Mouse (Mus musculus): ENCODE data around the gene Rag1.

Rag1 gene

DNA sequence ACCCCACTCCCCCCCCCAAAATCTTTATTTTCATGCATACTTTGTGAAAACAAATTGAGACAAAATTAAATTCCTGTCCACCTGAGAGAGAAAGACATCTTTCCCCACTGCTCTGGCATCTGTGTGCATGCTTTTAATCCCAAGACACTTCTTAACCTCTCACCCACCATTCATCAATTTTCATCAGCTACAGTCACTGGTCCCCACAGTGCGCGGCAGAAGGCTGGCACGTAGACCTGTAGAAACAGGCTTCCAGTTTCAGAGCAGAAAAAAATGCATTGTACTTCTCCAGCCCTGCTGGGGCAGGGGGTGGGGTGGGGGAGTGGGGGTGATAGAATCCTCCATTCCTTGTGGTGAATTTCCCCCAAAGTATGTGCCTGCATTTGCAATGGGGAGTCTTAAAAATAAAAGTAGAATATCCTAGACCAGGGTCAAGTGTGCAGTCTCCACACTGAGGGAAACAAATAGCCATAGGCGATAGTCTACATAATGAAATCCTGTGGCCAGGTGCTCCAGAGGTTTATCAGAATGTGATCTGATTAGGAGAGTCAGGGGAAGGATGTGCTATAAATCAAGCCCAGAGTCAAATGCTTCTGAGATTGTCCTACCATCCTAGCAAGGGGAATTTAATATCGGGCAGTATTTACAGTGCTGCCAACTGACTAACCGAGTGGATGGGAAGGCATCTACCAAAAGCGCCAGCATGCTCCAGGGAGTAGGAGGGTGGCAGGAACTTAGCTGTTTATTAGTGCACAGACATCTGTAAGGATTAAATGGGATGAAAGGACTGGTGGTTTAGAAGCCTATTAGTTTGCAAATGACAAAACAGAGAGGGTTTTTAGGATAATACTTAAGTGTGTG lies 10.1 kb downstream of the Rag1 start:
- no peak for DNase-seq (ENCODE audit: low spot score in 2 of 2)

DNA sequence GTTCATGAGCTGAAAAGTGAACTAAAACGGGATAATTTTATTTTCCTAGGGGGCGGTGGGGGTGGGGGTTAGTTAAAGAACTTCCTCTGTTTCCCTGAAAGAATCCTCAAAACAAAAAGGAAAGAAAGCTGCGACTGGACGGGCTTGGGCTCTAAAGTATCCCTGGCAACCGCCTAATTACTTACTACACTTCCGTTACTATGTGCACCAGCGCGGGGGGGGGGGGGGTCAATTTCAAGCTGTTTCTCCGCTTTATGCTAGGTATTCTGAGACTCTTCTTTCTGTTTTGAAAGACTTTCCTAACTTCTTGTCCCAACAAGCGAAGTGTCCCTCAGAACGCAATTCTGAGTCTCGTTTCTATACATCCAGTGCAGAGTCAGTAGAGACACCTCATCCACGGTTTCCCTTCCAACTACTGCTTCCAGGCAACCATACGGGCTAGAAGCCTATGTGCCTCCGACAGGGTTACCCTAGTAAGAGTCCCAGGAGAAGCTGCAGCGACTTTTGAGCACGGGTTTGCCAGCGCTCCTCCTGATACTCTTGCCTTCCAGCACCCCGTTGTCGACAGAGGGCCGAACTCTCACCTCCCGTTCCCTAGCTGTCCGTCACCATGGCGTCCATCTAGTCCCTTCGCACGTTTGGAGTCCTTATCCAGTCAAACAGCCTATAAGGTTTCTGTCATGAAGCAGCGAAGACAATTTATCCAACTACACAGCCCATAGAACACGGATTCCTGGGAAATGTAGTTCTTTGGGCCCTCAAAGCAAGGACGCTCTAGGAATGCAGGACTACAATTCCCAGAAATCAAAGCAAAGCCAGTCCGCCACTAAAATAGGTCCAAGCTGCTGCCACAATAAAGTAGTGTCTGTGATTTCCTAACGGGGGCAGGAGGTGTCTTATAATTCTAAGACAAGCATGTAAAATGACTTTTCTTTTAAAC lies 20.7 kb downstream of the Rag1 start:
- peak; percentile 60 to 73 for DNase-seq (ENCODE audit: low spot score in 2 of 2)

DNA sequence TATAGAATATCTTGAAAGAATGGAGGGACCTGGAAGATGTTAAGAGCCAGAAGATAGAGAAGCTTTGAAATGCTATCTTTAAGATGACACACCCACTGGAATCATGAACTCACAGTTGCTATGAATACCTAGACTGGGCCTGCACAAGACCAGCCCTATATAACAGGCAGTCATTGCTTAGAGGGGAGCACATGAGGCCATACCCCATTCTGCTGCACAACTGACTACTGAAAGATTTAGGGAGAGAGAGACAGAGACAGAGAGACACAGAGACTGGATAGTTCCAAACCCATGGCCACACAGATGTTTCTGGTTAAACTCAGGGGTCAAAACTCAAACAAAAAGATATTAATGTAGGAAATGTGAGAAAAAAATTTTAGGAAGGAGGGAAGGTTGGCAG lies 22.1 kb downstream of the Rag1 start:
- DNase-seq (ENCODE audit: low spot score in 2 of 2) = no peak

DNA sequence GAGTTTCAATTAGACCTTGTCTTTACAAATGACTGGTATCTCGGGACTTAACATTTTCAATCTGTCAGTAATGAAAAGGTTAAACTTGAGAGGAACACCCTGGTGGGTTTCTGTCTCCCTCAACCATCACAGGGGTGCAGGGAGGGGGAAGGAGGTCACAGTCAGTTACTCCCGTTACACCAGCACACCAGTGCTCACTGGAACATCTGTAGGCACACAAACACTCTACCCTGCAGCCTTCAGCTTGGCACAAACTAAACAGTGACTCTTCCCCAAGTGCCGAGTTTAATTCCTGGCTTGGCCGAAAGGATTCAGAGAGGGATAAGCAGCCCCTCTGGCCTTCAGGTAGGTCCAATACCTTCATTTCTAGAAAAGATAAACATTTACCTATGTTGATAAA lies 24.8 kb downstream of the Rag1 start, which contains the start of gene Rag2:
Gene Rag2 (plus strand): TSS at position 193 of the 400 bp plus-strand sequence.
- no peak for DNase-seq (ENCODE audit: low spot score in 2 of 2)

DNA sequence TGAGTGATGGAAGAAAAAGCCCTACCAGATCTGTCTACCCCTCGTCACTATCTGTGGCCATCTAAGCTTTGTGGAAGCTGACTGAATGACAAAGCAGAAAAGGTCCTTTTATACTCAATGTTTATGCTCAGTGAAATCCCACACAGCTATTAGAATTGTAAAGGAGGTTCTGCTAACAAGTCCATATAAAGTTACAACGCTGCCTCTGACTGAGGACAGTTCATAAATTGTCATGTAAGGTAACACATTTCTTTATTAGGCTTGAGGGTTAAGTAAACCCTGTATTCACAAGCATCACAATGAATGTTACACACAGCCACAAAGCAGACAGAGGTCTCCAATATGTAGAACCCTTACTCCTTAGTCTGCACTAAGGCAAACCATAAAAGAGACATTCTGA lies 25.3 kb downstream of the Rag1 start:
- no peak for DNase-seq (ENCODE audit: low spot score in 2 of 2)

DNA sequence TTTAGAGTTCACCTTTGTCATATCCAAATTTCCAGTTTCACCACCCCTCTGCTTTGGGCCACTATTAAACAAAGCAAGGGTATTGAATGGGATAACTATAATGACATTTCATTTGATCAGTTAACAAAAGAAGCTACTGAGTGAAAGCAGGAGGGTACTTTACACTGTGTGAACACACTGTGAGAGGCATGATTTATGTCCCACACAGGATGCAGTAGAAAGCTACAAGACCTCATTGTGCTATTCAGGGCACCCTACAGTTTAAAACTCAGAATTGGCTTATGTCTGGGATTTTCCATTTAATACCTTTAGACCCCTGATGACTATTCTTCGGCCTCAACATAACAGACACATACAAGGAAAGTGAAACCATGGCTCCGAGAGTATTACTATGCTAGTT lies 26.3 kb downstream of the Rag1 start:
- DNase-seq (ENCODE audit: low spot score in 2 of 2) = no peak

DNA sequence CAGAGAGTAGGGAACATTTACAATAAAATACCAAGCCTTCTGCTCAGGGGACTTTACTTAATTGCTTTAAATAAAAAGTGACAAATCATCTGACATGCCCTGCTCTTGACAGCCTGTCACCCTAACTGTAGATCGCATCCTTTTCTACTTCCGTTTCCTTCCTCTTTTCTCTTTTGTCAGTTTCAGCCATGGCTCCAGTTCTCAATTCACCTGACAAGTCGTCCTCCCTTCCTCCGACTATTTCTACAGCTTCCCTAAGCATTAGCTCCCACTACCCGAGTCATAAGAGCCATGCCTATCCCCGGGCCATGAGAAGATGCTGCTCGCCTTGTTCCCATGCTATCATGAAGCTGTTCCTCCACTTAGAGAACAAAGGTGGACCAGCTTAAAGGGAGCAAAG lies 27.7 kb downstream of the Rag1 start:
- DNase-seq (ENCODE audit: low spot score in 2 of 2) = no peak

DNA sequence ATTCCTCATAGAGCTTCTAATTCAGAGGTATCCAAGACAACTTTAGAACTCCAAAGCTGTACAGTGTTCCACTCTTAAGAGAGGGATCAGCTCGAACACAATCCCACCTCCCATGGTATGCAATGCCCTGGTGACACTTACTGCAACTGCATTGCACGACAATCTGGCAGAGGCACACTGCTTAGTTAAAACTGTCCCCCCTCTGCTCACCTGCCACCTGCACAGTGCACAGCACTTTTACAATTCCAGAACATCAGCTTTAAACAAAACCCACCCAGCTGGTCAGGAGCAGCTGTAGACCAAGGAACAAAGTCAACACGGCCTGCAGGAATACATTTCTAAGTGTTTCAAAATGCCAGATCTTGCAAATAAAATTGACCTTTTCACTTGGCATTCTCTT lies 28.4 kb downstream of the Rag1 start:
- DNase-seq (ENCODE audit: low spot score in 2 of 2) = no peak

DNA sequence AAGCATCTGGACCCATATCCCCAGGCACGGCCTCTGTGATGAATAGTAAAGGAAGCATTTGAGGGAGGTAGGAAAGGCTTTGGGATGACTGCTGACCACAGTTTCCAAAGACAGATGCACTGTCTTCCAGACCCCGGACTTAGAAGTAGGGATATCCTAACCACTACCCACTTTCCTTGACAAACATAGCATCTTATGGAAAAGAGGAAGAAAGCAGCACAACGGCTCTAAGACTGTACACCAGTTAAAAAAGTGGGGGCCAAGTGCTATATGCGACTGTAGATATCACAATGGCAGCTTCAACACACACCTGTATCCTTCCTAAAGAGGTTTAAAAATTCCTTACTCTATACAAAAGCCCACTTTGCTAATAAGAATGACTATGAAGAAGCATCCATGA lies 30.9 kb downstream of the Rag1 start:
- no peak for DNase-seq (ENCODE audit: low spot score in 2 of 2)

DNA sequence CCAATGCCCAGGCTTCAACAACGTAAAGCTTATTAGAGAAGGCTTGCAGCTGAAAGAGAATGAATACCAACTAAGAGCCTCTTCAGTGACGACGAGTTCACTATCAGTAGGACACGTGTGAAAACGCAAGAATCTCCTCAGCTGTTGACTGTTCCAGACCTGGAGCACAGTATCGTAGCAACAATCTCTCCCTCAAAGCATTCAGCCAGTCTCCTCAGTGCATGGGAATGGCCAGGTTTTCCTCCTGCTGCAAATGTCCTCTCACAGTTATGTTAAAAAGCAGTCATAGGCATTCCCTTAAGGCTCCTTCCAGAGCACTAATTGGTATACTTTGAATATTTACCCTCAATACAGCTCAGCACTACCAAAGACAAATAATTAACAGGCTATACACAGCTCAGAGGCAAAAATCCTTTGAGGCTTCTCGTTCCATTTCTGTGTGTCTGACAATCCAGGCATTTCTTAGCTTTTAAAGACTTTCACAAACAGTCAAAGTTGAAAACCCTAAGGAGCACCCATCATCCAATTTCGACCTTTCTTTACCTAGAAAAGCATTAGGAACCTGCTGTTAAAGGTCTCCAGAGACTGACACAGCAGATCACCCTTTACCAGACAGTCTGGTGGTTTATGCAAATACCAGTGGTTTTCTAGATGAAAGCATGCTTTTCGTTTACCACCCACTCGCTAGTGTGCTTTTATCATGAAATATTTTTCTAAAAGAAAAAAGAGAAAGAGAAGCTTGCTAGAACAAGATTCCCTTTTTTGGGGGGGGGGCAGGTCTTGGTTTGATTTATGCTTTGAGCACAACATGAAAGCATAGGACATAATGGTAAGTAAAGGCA lies 33.6 kb downstream of the Rag1 start:
- no peak for DNase-seq (ENCODE audit: low spot score in 2 of 2)

DNA sequence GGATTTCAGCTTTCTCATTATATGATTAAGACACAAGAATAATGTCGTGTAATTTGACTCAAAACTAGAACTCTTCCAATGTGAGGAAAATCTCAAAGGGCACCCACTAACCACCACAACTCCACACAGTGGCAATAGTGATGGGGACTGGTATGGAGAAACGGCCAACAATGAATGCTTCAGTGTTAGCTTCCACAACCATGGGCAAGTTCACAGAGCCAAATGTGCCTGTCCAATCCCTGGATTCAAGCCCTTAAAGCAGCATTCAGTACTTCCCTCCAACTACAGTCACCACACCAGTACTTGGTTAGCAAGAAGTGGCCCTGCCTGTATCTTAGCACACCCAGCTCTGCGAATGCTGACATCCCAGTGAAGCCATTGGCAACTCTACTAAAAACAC lies 38.4 kb downstream of the Rag1 start:
- DNase-seq (ENCODE audit: low spot score in 2 of 2) = no peak

DNA sequence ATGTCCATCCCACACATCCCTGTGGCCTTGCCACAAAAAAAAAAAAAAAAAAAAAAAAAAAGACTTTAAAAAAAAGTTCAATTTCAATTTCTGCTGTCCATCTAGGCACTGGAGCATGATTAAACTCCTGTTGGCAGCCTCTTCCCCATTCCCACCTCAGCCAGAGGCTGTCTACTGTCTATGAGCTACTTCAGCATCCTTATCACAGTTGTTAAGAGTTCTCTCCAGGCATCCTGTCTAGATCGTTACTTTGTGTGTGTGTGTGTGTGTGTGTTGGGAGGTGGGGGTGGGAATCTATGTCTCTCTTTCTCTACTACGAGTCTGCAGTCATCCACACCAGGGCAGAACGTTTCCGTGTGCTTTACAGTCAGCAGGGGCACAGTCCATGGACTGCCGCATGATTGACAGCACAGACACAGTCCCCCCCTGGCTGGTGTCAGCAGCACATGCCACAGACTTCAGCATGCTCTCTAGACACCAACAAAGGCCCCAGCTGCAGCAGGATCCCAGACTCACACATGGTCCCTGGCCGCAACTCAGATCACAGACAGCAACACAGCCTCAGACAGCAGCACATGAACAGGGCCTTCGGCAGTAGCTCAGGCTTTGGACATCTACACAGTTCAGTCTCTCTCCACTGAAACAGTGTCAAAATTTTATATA lies 40.9 kb downstream of the Rag1 start:
- DNase-seq (ENCODE audit: low spot score in 2 of 2) = no peak

DNA sequence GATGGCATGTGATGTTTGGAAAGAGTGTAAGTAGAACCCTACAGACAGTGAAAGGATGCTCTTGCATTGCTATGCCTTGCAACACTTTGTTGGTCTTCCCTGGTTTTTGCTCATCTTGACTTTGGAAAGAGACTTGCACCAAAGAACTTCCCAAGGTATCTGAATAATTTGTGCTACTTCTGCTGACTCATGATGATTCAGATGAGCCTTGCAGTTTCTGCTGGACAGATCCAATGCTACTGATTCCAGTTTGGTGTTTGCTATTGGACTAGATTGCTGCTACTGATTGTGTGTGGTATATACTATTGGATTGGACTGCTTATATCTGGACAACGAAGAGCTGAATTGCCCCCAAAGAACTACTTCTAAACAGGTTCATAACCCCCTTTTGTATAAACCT lies 46.2 kb downstream of the Rag1 start:
- no peak for DNase-seq (ENCODE audit: low spot score in 2 of 2)

DNA sequence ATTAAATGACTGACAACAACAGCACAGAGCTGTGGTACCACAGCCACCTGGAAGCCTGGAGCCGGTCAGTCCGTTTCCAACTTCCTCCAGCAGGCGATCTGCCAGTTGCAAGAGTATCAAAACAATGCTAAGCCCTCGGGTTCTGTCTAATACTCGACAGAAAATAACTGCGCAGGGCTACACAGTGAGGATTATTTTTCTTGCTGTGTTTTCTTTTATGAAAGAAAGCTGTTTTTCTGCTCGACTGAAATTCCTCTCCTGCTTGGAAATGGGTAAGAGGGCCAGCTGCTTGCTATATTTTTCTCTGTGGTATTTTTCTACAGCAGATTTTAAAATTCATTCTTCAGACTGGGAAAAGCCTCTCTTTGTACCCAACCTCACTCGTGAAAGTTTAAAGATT lies 48.6 kb downstream of the Rag1 start:
- DNase-seq (ENCODE audit: low spot score in 2 of 2) = no peak

DNA sequence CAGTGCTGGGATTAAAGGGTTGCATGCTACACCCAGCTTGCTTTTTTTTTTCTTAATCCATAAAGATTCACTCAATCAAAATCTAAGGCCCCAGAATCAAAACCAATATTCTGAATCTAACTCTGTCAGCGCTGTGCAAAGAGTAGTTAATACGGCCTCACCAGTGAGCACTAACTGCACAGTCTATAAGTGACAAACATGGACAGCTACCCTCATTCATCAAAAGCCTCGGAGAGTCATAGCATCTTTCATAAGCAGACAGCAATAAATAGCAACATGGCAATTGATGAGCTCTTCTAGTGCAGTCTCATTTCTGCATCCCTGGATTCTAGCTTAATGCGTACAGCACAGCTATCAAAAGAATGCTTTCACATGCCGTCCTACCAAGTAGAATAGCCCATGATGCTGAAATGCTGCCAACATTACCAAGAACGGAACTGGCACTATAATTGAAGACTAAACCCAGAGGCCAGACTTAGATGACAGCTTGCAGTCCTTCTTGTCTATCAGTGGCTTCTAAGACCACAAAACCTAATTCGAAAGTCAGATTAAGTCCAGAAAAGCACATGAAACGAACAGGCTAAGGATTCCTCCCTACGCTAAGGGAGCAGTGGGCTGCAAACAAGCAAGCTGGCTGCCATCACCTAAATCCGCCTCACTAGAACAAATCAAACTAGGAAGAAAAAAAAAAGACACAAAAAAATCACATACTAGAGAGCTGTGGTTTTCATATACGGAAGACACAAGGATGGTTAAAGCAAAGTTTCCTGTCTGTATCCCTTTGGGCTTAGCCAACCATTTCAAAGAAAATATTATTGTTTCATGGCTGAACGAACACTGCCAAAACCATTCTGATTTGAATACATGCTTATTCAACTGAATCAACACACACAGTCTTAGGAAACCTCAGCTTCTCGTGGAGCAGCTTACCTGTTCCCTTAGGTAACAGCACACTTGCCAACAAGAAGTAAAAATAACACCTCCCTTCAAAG lies 50.8 kb downstream of the Rag1 start:
- no peak for DNase-seq (ENCODE audit: low spot score in 2 of 2)

DNA sequence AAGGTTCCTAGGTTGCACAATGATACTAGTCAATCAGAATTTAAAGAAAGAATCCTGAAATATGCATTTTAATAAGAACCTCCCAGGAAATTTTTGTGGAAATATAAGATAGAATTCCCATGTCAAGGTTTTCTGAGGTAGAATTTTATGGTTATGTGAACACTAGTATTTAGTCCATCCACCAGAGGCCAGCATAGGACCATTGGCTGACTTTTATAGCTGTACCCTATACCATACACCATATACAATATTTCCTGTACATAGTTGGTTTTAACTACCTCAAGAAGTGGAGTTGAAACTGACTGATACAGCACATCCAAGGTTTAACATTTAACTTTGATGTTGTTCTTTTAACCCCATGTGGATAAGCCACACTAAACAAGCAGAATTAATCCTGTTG lies 52.1 kb downstream of the Rag1 start:
- DNase-seq (ENCODE audit: low spot score in 2 of 2) = no peak

DNA sequence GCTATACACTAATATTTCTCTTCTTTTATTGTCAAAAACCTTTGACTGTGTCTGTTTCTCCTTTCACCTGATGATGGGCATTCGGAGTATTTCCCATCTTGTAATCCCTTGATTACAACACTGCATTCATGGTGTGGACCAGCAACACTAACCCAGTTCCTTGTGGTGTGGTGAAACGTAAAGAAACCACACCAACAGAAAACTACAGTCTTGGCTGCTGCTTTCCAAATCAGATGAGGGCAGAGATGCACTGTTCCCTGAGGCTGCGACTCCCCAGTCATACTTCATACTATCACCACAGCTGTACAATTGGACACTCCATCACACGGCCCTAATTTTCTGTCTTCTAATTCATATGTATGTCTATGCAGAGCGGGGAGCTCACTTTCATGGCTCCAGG lies 54.6 kb downstream of the Rag1 start:
- no peak for DNase-seq (ENCODE audit: low spot score in 2 of 2)

DNA sequence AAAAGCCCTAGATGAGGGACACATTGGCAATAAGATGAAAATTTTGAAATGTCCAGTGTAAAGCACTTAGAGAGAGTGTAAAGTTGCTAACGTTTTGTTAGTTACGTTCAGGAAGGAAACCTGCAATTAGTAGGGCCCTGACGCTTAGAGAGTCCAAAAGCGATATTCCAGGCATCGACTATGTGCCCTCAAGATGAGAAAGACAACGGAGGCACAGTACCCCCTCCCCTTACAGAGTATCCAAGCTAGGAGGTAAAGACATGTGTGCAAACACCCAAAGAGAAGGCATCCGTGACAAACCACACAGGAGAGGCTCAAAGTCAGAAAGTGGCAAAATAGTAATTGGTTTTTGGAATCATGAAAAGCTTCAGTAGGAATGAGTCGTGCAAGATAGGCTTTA lies 56.4 kb downstream of the Rag1 start:
- DNase-seq (ENCODE audit: low spot score in 2 of 2) = no peak

DNA sequence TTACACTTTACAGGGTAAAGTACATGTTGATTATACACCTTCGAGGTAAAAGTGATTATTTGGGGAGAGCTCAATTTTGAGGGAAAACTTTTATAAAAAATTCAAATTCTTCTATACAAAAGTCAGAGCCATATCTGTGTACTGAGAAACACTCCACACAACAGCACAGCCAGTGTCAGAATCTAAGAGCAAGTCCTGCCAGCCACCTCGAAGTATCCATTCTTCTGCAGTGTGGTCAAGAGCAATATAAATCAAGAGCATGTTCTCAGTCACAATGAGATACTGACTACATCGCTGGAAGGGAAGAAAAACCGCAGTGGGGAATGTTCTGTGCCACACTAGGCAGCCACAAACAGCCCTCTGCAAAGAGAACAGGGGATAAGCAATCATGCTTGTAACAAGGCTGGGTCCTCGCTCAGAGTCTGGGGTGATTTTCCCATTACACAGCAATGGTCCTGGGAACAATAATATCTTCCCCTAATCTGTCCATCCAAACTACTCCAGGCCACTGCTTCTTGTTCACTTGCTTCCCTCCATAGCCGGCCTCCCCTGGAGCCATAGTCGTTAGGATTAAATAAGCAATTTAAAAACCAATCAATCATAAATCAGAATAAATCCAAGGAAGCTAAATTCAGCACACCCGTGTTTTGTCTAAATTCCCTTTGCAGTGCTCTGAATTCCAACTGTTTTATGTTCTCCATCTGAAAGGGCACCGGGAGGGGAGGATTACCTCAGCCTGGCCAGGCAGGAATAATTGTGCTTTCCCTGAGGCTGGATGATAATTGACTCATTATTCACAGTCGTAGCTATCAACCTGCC lies 57.1 kb downstream of the Rag1 start:
- DNase-seq (ENCODE audit: low spot score in 2 of 2) = no peak
